Mouse (Mus musculus): ENCODE results near the gene Vasp.

- no peak for TF ChIP-seq HCFC1 (IDR thresholded peaks at IDR 0.05; ENCODE audit: borderline replicate concordance, insufficient read depth, low read length)
- no peak for TF ChIP-seq ZC3H11A (IDR thresholded peaks at IDR 0.05; ENCODE audit: borderline replicate concordance, low read depth, low read length)
- TF ChIP-seq ZNF384 (IDR thresholded peaks at IDR 0.05; ENCODE audit: low read depth, low read length) = no peak
- no peak for TF ChIP-seq MAFK (IDR thresholded peaks at IDR 0.05; ENCODE audit: insufficient read depth, low read depth, low read length)
- no peak for TF ChIP-seq CHD2 (IDR thresholded peaks at IDR 0.05; ENCODE audit: low read depth, low read length)
These were observed 48.7 kb downstream of the Vasp start for GRCm38 (mm10) chr7:19222875-19223274.

Measured in ES-E14 (cell line).